Mouse (Mus musculus) mesoderm, embryonic 11.5 days (tissue): ENCODE results near the gene Cxcr6.
A peak's percentile ranks its signal among the peaks of the same experiment; 100 is the strongest.

Experiments
- DNase-seq: peaks from one replicate; pipeline ENCODE4 v3.0.0-alpha.2; 2012; ENCODE audit warnings: low read depth, low spot score

The Cxcr6 gene

DNA sequence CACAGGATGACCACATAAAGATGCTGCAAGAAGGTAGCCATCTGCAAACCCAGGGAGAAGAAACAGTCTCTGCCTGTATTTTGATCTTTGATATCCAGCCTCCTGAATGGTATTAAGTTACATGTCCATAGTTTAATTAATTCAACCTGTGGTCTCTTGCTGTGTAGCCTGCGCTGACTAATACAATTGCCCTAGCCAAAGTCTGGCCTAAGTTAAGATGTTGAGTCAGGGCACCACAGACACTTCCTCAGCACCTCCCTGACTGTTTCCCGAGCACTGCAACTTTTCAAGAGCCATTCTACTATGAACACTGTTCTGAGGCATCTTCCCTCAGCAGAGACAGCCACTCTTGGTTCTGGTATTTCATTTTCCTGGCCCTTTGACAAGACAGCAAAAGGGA is 12.3 kb downstream of the Cxcr6 start:
- DNase-seq, result no peak

DNA sequence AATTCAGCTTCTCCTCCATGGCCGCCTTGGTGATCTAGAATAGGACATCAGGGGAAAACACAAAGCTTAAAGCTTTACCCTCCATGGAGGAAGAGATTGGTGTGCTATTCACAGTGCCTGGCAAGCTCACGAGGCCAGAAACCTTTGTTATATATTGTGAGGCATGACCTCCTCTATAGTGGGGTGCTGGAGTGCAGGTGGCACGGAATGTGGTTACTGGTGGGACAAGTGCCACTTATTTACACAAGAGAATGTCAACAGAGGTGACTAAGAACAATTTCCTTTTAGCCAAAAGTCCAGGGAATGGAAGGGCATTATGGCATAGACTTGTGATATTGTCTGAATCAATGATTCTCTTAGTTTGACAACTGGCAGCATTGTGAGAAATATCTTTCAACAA is 20.4 kb downstream of the Cxcr6 start:
- no peak for DNase-seq

DNA sequence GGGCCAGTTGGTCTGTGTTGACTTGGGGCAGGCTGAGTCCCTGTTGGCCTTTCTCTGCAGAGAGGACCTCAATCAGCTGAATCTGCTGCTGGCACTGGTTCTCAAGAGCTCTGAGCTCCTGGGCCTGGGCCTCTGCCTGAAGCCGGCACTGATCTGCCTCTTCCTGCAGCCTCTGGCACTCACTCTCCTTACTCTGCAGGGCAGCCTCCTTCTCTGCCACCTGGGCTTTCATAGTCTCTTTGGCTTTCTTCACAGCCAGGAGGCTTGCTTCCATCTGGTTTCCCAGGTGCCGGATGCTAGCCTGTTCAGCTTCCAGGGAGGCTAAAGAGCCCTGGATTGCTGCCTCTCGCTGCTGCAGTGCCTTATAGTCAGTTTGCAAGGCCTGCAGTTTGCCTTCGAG is 22.6 kb downstream of the Cxcr6 start:
- DNase-seq, result no peak

- DNase-seq, result no peak
Measured at GRCm38 (mm10) chr9:123835851-123836250, 29.6 kb downstream of the Cxcr6 start.

DNA sequence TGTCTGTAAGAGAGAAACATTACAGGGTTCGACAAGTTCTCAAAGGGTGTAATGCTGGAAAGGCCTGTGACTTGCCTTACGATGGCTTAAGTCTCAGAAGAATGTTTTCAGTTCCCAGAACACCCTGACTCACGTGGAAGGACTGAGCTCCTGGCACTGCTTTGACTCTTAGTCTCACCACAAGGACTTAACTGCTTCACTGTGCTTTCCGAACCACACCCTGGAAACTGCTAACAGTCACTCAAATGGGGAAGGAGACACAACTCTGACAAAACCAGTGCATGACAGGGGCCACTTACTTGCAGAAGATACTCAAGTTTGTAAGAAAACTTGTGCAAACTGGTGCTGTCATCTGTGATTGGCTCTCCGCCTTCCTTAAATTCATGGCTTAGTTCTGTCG is 34.0 kb downstream of the Cxcr6 start:
- DNase-seq, result no peak

DNA sequence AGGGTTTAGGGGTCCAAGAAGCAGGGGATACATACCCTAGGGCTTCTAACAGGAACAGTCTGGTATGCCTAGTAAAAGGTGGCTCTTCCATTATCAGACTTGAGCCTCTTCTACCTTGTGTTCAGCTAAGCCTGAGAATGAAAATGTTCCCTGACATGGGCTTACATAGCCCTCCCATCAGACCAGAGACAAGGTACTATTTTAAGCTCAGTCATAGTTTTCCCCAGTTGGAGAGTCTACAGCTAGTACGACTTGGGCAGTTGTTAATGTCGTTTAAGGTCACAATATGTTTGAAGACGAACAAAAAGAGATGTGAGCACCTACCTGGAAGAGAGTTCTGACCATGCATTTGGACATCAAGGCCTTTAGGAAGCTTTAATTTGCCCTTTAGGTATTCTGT is 38.2 kb downstream of the Cxcr6 start:
- no peak for DNase-seq

- DNase-seq, result no peak
Measured at GRCm38 (mm10) chr9:123845120-123845519, 38.8 kb downstream of the Cxcr6 start.

DNA sequence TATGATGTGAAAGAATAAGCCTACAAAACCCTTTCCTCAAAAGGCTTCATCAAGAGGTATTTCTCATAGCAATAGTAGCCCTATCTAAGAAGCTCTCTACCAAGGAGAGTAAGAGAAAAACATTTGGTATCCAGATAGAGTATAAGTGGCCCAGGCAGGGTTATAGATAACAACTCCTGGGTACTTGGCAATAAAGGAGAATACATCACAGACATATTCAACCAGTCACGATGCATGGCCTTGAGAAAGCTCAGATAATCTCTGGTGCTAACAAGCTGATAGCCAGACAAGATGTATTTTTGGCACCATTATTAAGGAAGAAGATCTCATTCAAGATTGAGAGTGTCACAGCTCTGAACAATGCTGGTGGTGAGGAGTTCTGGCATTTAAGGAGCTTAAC is 40.2 kb downstream of the Cxcr6 start:
- no peak for DNase-seq

GRCm38 (mm10) chr9:123849976-123850695 is 43.9 kb downstream of the Cxcr6 start:
- peak; percentile 1 for DNase-seq

DNA sequence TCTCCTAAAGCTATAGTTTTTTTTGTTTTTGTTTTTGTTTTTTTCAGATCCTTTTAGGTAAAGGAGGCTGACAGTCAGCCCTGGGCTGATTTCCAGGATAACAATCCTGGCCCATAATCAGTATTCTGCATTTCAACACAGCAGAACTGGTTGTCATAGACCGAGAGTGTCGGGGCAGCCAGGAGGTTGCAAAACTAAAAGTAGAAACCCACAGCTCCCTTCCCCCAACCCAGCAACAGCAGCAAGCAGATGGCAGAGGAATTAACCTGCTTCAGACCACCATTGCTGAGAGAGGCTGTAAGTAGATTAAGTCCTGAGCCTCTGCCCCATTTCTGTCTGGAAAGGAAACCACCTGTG is 44.4 kb downstream of the Cxcr6 start:
- DNase-seq, result peak; percentile 21

DNA sequence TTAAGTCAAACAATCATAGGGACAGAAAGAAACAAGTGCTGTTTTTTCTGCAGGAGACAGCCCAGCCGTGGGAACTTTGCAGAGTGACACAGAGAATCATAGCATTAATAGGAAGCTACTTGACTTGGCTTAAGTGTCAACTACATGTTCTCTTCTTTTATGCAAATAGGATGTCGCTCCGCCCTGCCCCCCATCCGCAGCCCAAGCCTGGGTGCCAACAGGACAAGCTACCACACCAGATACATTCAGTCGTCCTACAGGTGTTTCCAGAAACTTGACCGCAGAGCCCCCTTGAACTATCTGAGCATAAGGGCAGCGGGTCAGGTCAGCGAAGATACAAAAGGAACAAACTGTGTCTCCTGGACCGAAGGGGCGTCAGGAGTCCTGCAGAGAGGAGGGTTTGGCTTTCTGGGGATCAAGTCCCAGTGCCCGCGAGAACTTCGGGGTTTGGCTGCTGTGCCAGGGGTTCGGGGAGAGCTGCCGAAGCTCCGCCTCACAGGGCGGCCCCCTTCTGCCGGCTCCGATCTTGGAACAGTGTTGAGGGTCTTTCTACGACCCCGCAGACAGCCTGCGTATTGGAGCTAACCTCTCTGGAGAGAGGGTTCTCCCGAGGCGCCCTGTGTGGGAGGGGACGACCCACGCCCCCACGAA is 44.9 kb downstream of the Cxcr6 start:
- peak; percentile 70 for DNase-seq

GRCm38 (mm10) chr9:123851713-123852448 is 45.6 kb downstream of the Cxcr6 start, which contains the start of gene Fyco1:
Fyco1 (minus strand) TSS chr9:123851899.
- peak; percentile 96 for DNase-seq

DNA sequence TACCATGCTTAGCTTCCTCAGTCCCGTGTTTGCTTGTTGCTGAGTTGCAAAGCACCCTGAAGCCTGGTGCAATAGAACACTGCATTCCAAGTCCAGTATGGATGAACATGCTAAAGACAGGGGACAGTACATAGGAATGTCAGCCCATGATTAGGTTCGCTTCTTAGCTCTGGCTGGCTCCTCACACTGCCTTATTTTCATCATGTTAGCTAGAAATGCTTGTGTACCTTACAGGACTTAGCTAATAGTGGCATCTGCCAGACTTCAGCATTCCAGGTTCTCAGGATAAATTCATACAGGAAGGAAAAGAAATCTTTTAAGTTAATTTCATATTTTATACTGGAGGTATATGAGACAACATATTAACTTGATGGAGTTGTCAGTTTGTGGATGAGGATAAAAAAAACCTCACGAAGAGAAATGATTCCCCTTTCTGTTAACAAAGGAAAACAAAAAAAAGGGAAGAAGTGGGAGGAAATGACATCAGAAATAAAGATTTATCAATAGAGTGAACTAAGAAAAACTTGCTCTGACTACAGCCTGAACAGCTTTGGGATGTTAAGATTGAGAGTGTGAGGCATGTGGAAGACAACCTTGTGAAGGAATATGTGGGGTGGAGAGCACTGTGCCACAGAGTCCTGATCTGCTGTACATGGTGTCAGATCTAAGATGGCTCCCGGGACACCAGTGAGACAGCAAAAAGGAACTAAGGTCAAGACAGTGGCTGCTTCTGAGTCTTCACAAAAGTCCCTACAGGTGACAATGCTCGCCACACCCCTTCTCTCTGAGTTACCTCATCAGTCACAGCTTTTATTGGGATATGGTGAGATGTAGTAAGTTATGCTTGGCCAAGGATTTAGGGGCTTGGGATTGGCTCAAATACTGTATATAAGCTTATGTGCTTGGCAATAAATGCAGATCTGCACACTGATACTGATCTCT is 46.4 kb downstream of the Cxcr6 start:
- peak; percentile 8 for DNase-seq

DNA sequence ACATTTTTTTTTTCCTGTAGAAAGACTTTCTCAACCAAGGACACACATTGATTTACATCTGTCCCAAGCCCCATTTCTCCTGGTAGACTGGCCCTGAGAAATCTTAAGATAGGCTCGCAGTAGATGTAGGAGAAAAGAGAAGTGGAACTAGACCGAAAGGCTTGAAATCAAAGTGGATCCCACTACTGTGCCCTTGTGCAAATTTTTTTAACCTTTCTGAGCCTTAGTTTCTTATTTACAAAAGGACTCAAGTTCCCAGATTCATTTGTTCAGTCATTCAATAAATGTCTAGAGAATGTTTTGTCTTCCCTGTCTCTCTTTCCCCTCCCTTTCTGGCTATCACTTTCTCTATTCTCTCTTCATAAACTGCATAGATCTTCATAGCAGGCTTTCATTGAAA is 50.6 kb downstream of the Cxcr6 start:
- DNase-seq, result no peak
